Mouse (Mus musculus): ENCODE data around the gene Cbfa2t3. TPM values are rescaled to one million over a fixed set of nuclear protein-coding genes. Genes with fewer than 3 reads are reported as not detected.

The Cbfa2t3 gene
- polyA plus RNA-seq, 1 experiment from 2014 or later = 2.4 TPM

Small RNA genes within 50 kb of the gene (microRNA-seq; reads per million reads assigned to microRNA genes)
- gene Mir6396 = not detected

Other genes with a start within 250 kb of the Cbfa2t3 start
- 0.18 and 0.22 TPM in 2 replicates for gene Snai3, start 238.4 kb downstream of the Cbfa2t3 start, polyA plus RNA-seq (2016; fragmentation: Nextera tagmentation; extraction: Ambion mirVana)
- 31.0 and 33.0 TPM in 2 replicates for gene Rnf166, start 223.0 kb downstream of the Cbfa2t3 start, polyA plus RNA-seq (2016; fragmentation: Nextera tagmentation; extraction: Ambion mirVana)
- 84.7 and 89.1 TPM in 2 replicates for gene Ctu2, start 223.0 kb downstream of the Cbfa2t3 start, polyA plus RNA-seq (2016; fragmentation: Nextera tagmentation; extraction: Ambion mirVana)
- 6.1 and 8.8 TPM in 2 replicates for gene Piezo1, start 147.8 kb downstream of the Cbfa2t3 start, polyA plus RNA-seq (2016; fragmentation: Nextera tagmentation; extraction: Ambion mirVana)
- gene Cdt1, start 131.1 kb downstream of the Cbfa2t3 start, polyA plus RNA-seq (2016; fragmentation: Nextera tagmentation; extraction: Ambion mirVana) = 73.2 and 79.8 TPM in 2 replicates
- 313 and 321 TPM in 2 replicates for gene Aprt, start 122.2 kb downstream of the Cbfa2t3 start, polyA plus RNA-seq (2016; fragmentation: Nextera tagmentation; extraction: Ambion mirVana)
- 4.6 and 5.5 TPM in 2 replicates for gene Galns, start 87.6 kb downstream of the Cbfa2t3 start, polyA plus RNA-seq (2016; fragmentation: Nextera tagmentation; extraction: Ambion mirVana)
- gene Trappc2l, start 87.5 kb downstream of the Cbfa2t3 start, polyA plus RNA-seq (2016; fragmentation: Nextera tagmentation; extraction: Ambion mirVana) = 41.0 and 44.1 TPM in 2 replicates
- gene Pabpn1l, start 76.4 kb downstream of the Cbfa2t3 start, polyA plus RNA-seq (2016; fragmentation: Nextera tagmentation; extraction: Ambion mirVana) = not detected in 2 replicates
- gene Acsf3, start 76.4 kb upstream of the Cbfa2t3 start, polyA plus RNA-seq (2016; fragmentation: Nextera tagmentation; extraction: Ambion mirVana) = 19.0 and 19.1 TPM in 2 replicates
- 0.71 and 0.72 TPM in 2 replicates for gene Cdh15, start 148.9 kb upstream of the Cbfa2t3 start, polyA plus RNA-seq (2016; fragmentation: Nextera tagmentation; extraction: Ambion mirVana)

All from forebrain, embryonic 10.5 days (tissue).